Mouse (Mus musculus): ENCODE results near the gene Atrip.

- TF ChIP-seq POLR2A (IDR thresholded peaks at IDR 0.05; ENCODE audit: borderline replicate concordance, extremely low read depth, low read depth, low read length) (no peak), CTCF (IDR thresholded peaks at IDR 0.05; ENCODE audit: insufficient read depth, low read length) (no peak)
Measured at GRCm38 (mm10) chr9:109031686-109032085, 42.2 kb downstream of the Atrip start.
